Mouse (Mus musculus) lung, postnatal 10 days (tissue): ENCODE measurements at regions not wholly inside any gene's neighbourhood (a gene's known extent, or its start where the extent isn't known, plus 50 kb on each side); places are given as distances from the start of the nearest gene placed in this dataset.

Experiments used
- DNase-seq: peaks from one replicate; pipeline ENCODE4 v3.0.0; 2021

GRCm38 (mm10) chr13:6261458-6261857 is 286.5 kb upstream of the Pitrm1 start:
- no peak for DNase-seq

- DNase-seq = no peak
Measured at GRCm38 (mm10) chr13:6270546-6270945, 277.4 kb upstream of the Pitrm1 start.

GRCm38 (mm10) chr13:6272932-6273331 is 275.0 kb upstream of the Pitrm1 start:
- DNase-seq = peak; percentile 5

- no peak for DNase-seq
Measured at GRCm38 (mm10) chr13:6280073-6280472, 267.9 kb upstream of the Pitrm1 start.

- DNase-seq = no peak
Measured at GRCm38 (mm10) chr13:6288109-6288508, 259.8 kb upstream of the Pitrm1 start.

GRCm38 (mm10) chr13:6292098-6292497 is 255.9 kb upstream of the Pitrm1 start:
- DNase-seq = peak; percentile 18

- DNase-seq = no peak
Measured at GRCm38 (mm10) chr13:6305718-6306117, 242.2 kb upstream of the Pitrm1 start.

GRCm38 (mm10) chr13:6306616-6306988 is 241.3 kb upstream of the Pitrm1 start:
- no peak for DNase-seq

GRCm38 (mm10) chr13:6306989-6307917 is 240.7 kb upstream of the Pitrm1 start:
- no peak for DNase-seq

- no peak for DNase-seq
Measured at GRCm38 (mm10) chr13:6316201-6316600, 231.7 kb upstream of the Pitrm1 start.

GRCm38 (mm10) chr13:6323948-6324347 is 224.0 kb upstream of the Pitrm1 start:
- no peak for DNase-seq

- no peak for DNase-seq
Measured at GRCm38 (mm10) chr13:6330320-6330950, 217.5 kb upstream of the Pitrm1 start.

GRCm38 (mm10) chr13:6340157-6340556 is 207.8 kb upstream of the Pitrm1 start:
- no peak for DNase-seq

GRCm38 (mm10) chr13:6341102-6341737 is 206.7 kb upstream of the Pitrm1 start:
- no peak for DNase-seq

- no peak for DNase-seq
Measured at GRCm38 (mm10) chr13:6365169-6365568, 182.8 kb upstream of the Pitrm1 start.

- no peak for DNase-seq
Measured at GRCm38 (mm10) chr13:6367661-6368060, 180.3 kb upstream of the Pitrm1 start.

- DNase-seq = no peak
Measured at GRCm38 (mm10) chr13:6374570-6375173, 173.3 kb upstream of the Pitrm1 start.

GRCm38 (mm10) chr13:6377919-6378318 is 170.0 kb upstream of the Pitrm1 start:
- DNase-seq = no peak

GRCm38 (mm10) chr13:6395562-6396223 is 152.3 kb upstream of the Pitrm1 start:
- no peak for DNase-seq

GRCm38 (mm10) chr13:6397648-6398047 is 150.3 kb upstream of the Pitrm1 start:
- no peak for DNase-seq

GRCm38 (mm10) chr13:6431821-6432220 is 116.1 kb upstream of the Pitrm1 start:
- no peak for DNase-seq

GRCm38 (mm10) chr13:6446976-6447375 is 101.0 kb upstream of the Pitrm1 start:
- no peak for DNase-seq

- DNase-seq = no peak
Measured at GRCm38 (mm10) chr13:6461363-6461762, 86.6 kb upstream of the Pitrm1 start.
